Mouse (Mus musculus): ENCODE results near the gene Fam114a2. TPM values are rescaled to one million over a fixed set of nuclear protein-coding genes. Genes with fewer than 3 reads are reported as not detected.
"Not testable (repeated sequence)": the region's sequence is repeated elsewhere in the genome, so short reads cannot be mapped to it uniquely, and the experiment has no call there.

Gene Fam114a2
- polyA plus RNA-seq (2015; fragmentation: Nextera tagmentation; extraction: Ambion mirVana): 85.9 and 92.7 TPM in 2 replicates

- peak within 1 kb of the TSS; percentile 86 for H3K27ac ChIP-seq (ENCODE audit: low read length)
- under 1% methylated on average over 59 of the region's 59 CpGs for WGBS
- no peaks in the 10 kb centered on the region for H3K36me3 ChIP-seq (ENCODE audit: control insufficient read depth, insufficient read depth, low read length)
- no peaks in the 10 kb centered on the region for H3K9me3 ChIP-seq (ENCODE audit: control insufficient read depth, low read length)
- peaks cover 12% of the 10 kb centered on the region for H3K4me1 ChIP-seq (replicated peaks; ENCODE audit: control insufficient read depth, insufficient read depth, low read length)
- peak; percentile 96 for ATAC-seq (ENCODE audit: low read depth)
- H3K27me3 ChIP-seq (ENCODE audit: control insufficient read depth, insufficient read depth, low read depth, low read length): no peaks in the 10 kb centered on the region
- peak within 1 kb of the TSS; percentile 91 for H3K9ac ChIP-seq (ENCODE audit: low read length)
- peak within 1 kb of the TSS; percentile 67 for H3K4me2 ChIP-seq (ENCODE audit: low read depth, low read length)
- H3K4me3 ChIP-seq (ENCODE audit: low read length): peak within 1 kb of the TSS; percentile 90
Observed at GRCm38 (mm10) chr11:57518091-57518750, at the start of gene Fam114a2, which contains the start of gene Mfap3. TSS of gene Fam114a2 (minus strand) at chr11:57518617. TSS of gene Mfap3 (plus strand) at chr11:57518664.

- Histone ChIP-seq H3K36me3 (ENCODE audit: control insufficient read depth, insufficient read depth, low read length) (no peaks in the 10 kb centered on the region), H3K9me3 (ENCODE audit: control insufficient read depth, low read length) (0 out of 2 replicates have a peak, but pooled peaks cover 6% of the 10 kb centered on the region), H3K4me2 (ENCODE audit: low read depth, low read length) (no peak overlapping the region), H3K27ac (ENCODE audit: low read length) (no peak overlapping the region), H3K27me3 (ENCODE audit: control insufficient read depth, insufficient read depth, low read depth, low read length) (peaks cover 30% of the 10 kb centered on the region), H3K4me1 (replicated peaks; ENCODE audit: control insufficient read depth, insufficient read depth, low read length) (no peaks in the 10 kb centered on the region), H3K9ac (ENCODE audit: low read length) (no peak overlapping the region), H3K4me3 (ENCODE audit: low read length) (no peak overlapping the region)
- ATAC-seq (ENCODE audit: low read depth): no peak
- 31% methylated on average over 18 of the region's 18 CpGs for WGBS
Observed at GRCm38 (mm10) chr11:57566091-57567035, 47.9 kb upstream of the Fam114a2 start.

- H3K4me1 ChIP-seq (replicated peaks; ENCODE audit: control insufficient read depth, insufficient read depth, low read length): no peaks in the 10 kb centered on the region
- no peak overlapping the region for H3K4me2 ChIP-seq (ENCODE audit: low read depth, low read length)
- H3K27ac ChIP-seq (ENCODE audit: low read length): no peak overlapping the region
- no peak overlapping the region for H3K4me3 ChIP-seq (ENCODE audit: low read length)
- 55% methylated on average over 12 of the region's 12 CpGs for WGBS
- ATAC-seq (ENCODE audit: low read depth): no peak
- 0 out of 2 replicates have a peak, but pooled peaks cover 2% of the 10 kb centered on the region for H3K9me3 ChIP-seq (ENCODE audit: control insufficient read depth, low read length)
- peaks cover 23% of the 10 kb centered on the region for H3K27me3 ChIP-seq (ENCODE audit: control insufficient read depth, insufficient read depth, low read depth, low read length)
- H3K36me3 ChIP-seq (ENCODE audit: control insufficient read depth, insufficient read depth, low read length): no peaks in the 10 kb centered on the region
- no peak overlapping the region for H3K9ac ChIP-seq (ENCODE audit: low read length)
Observed at GRCm38 (mm10) chr11:57564564-57564963, 46.1 kb upstream of the Fam114a2 start.

- not testable (repeated sequence) for H3K4me3 ChIP-seq (ENCODE audit: low read length); H3K27me3 ChIP-seq (ENCODE audit: control insufficient read depth, insufficient read depth, low read depth, low read length); H3K36me3 ChIP-seq (ENCODE audit: control insufficient read depth, insufficient read depth, low read length); ATAC-seq (ENCODE audit: low read depth); H3K4me2 ChIP-seq (ENCODE audit: low read depth, low read length); H3K9ac ChIP-seq (ENCODE audit: low read length); H3K27ac ChIP-seq (ENCODE audit: low read length); H3K9me3 ChIP-seq (ENCODE audit: control insufficient read depth, low read length); H3K4me1 ChIP-seq (replicated peaks; ENCODE audit: control insufficient read depth, insufficient read depth, low read length)
- 91% methylated on average over 9 of the region's 10 CpGs for WGBS
Observed at GRCm38 (mm10) chr11:57557936-57558335, 39.5 kb upstream of the Fam114a2 start.

GRCm38 (mm10) chr11:57553015-57553780, 34.8 kb upstream of the Fam114a2 start:
- Histone ChIP-seq H3K4me1 (replicated peaks; ENCODE audit: control insufficient read depth, insufficient read depth, low read length) (no peaks in the 10 kb centered on the region), H3K4me3 (ENCODE audit: low read length) (no peak overlapping the region), H3K4me2 (ENCODE audit: low read depth, low read length) (no peak overlapping the region), H3K9ac (ENCODE audit: low read length) (no peak overlapping the region), H3K9me3 (ENCODE audit: control insufficient read depth, low read length) (no peaks in the 10 kb centered on the region), H3K27me3 (ENCODE audit: control insufficient read depth, insufficient read depth, low read depth, low read length) (no peaks in the 10 kb centered on the region), H3K36me3 (ENCODE audit: control insufficient read depth, insufficient read depth, low read length) (no peaks in the 10 kb centered on the region), H3K27ac (ENCODE audit: low read length) (no peak overlapping the region)
- ATAC-seq (ENCODE audit: low read depth): no peak
- WGBS: 68% methylated on average over 9 of the region's 9 CpGs

GRCm38 (mm10) chr11:57551016-57551415, 32.6 kb upstream of the Fam114a2 start:
- Histone ChIP-seq H3K36me3 (ENCODE audit: control insufficient read depth, insufficient read depth, low read length) (no peaks in the 10 kb centered on the region), H3K27me3 (ENCODE audit: control insufficient read depth, insufficient read depth, low read depth, low read length) (no peaks in the 10 kb centered on the region), H3K4me2 (ENCODE audit: low read depth, low read length) (no peak overlapping the region), H3K9ac (ENCODE audit: low read length) (no peak overlapping the region), H3K4me3 (ENCODE audit: low read length) (no peak overlapping the region), H3K4me1 (replicated peaks; ENCODE audit: control insufficient read depth, insufficient read depth, low read length) (no peaks in the 10 kb centered on the region), H3K27ac (ENCODE audit: low read length) (no peak overlapping the region), H3K9me3 (ENCODE audit: control insufficient read depth, low read length) (no peaks in the 10 kb centered on the region)
- ATAC-seq (ENCODE audit: low read depth): no peak
- WGBS: 78% methylated on average over 8 of the region's 8 CpGs

GRCm38 (mm10) chr11:57550230-57550629, 31.8 kb upstream of the Fam114a2 start:
- Histone ChIP-seq H3K9me3 (ENCODE audit: control insufficient read depth, low read length) (no peaks in the 10 kb centered on the region), H3K4me3 (ENCODE audit: low read length) (no peak overlapping the region), H3K9ac (ENCODE audit: low read length) (no peak overlapping the region), H3K4me1 (replicated peaks; ENCODE audit: control insufficient read depth, insufficient read depth, low read length) (no peaks in the 10 kb centered on the region), H3K36me3 (ENCODE audit: control insufficient read depth, insufficient read depth, low read length) (no peaks in the 10 kb centered on the region), H3K27ac (ENCODE audit: low read length) (no peak overlapping the region), H3K27me3 (ENCODE audit: control insufficient read depth, insufficient read depth, low read depth, low read length) (no peaks in the 10 kb centered on the region), H3K4me2 (ENCODE audit: low read depth, low read length) (no peak overlapping the region)
- 91% methylated on average over 2 of the region's 2 CpGs for WGBS
- ATAC-seq (ENCODE audit: low read depth): no peak

- H3K9me3 ChIP-seq (ENCODE audit: control insufficient read depth, low read length): no peaks in the 10 kb centered on the region
- H3K4me2 ChIP-seq (ENCODE audit: low read depth, low read length): peak overlapping the region; percentile 35
- H3K36me3 ChIP-seq (ENCODE audit: control insufficient read depth, insufficient read depth, low read length): no peaks in the 10 kb centered on the region
- H3K4me3 ChIP-seq (ENCODE audit: low read length): no peak overlapping the region
- no peak overlapping the region for H3K9ac ChIP-seq (ENCODE audit: low read length)
- H3K4me1 ChIP-seq (replicated peaks; ENCODE audit: control insufficient read depth, insufficient read depth, low read length): no peaks in the 10 kb centered on the region
- no peak overlapping the region for H3K27ac ChIP-seq (ENCODE audit: low read length)
- H3K27me3 ChIP-seq (ENCODE audit: control insufficient read depth, insufficient read depth, low read depth, low read length): no peaks in the 10 kb centered on the region
- 29% methylated on average over 18 of the region's 18 CpGs for WGBS
- peak; percentile 68 for ATAC-seq (ENCODE audit: low read depth)
Observed at GRCm38 (mm10) chr11:57548618-57549550, 30.5 kb upstream of the Fam114a2 start.
